Mouse (Mus musculus): ENCODE results near the gene Pold2. TPM values are rescaled to one million over a fixed set of nuclear protein-coding genes. Genes with fewer than 3 reads are reported as not detected.

The Pold2 gene
- total RNA-seq, 1 experiment from 2014 or later = 55.8 TPM

- ATAC-seq (replicated peaks in 1 of 2; ENCODE audit: insufficient read depth in 1 of 2, low FRiP score in 2 of 2, low TSS enrichment in 1 of 2, low read depth in 1 of 2, poor library complexity in 2 of 2, severe bottlenecking in 2 of 2) = no peak
These were observed 8.0 kb downstream of the Pold2 start for GRCm38 (mm10) chr11:5870069-5870468.

- ATAC-seq (replicated peaks in 1 of 2; ENCODE audit: insufficient read depth in 1 of 2, low FRiP score in 2 of 2, low TSS enrichment in 1 of 2, low read depth in 1 of 2, poor library complexity in 2 of 2, severe bottlenecking in 2 of 2) = no peak
These were observed 8.8 kb downstream of the Pold2 start for GRCm38 (mm10) chr11:5869331-5869730.

- no peak for ATAC-seq (replicated peaks in 1 of 2; ENCODE audit: insufficient read depth in 1 of 2, low FRiP score in 2 of 2, low TSS enrichment in 1 of 2, low read depth in 1 of 2, poor library complexity in 2 of 2, severe bottlenecking in 2 of 2)
These were observed 9.8 kb downstream of the Pold2 start for GRCm38 (mm10) chr11:5868324-5868723.

GRCm38 (mm10) chr11:5867196-5867595 is 10.9 kb downstream of the Pold2 start:
- no peak for ATAC-seq (replicated peaks in 1 of 2; ENCODE audit: insufficient read depth in 1 of 2, low FRiP score in 2 of 2, low TSS enrichment in 1 of 2, low read depth in 1 of 2, poor library complexity in 2 of 2, severe bottlenecking in 2 of 2)

- ATAC-seq (replicated peaks in 1 of 2; ENCODE audit: insufficient read depth in 1 of 2, low FRiP score in 2 of 2, low TSS enrichment in 1 of 2, low read depth in 1 of 2, poor library complexity in 2 of 2, severe bottlenecking in 2 of 2) = no peak
These were observed 15.5 kb downstream of the Pold2 start for GRCm38 (mm10) chr11:5862394-5863105.

- peak; percentile 18 to 57; a peak in 2 of 4 replicates for ATAC-seq (replicated peaks in 1 of 2; ENCODE audit: insufficient read depth in 1 of 2, low FRiP score in 2 of 2, low TSS enrichment in 1 of 2, low read depth in 1 of 2, poor library complexity in 2 of 2, severe bottlenecking in 2 of 2)
These were observed 16.3 kb downstream of the Pold2 start, which contains the start of gene Aebp1 for GRCm38 (mm10) chr11:5861678-5862393. Gene Aebp1, plus strand, starts transcription at chr11:5861947.

GRCm38 (mm10) chr11:5860639-5861038 is 17.5 kb downstream of the Pold2 start:
- no peak for ATAC-seq (replicated peaks in 1 of 2; ENCODE audit: insufficient read depth in 1 of 2, low FRiP score in 2 of 2, low TSS enrichment in 1 of 2, low read depth in 1 of 2, poor library complexity in 2 of 2, severe bottlenecking in 2 of 2)

- ATAC-seq (replicated peaks in 1 of 2; ENCODE audit: insufficient read depth in 1 of 2, low FRiP score in 2 of 2, low TSS enrichment in 1 of 2, low read depth in 1 of 2, poor library complexity in 2 of 2, severe bottlenecking in 2 of 2) = no peak
These were observed 18.1 kb downstream of the Pold2 start for GRCm38 (mm10) chr11:5859883-5860550.

GRCm38 (mm10) chr11:5858723-5859122 is 19.4 kb downstream of the Pold2 start:
- no peak for ATAC-seq (replicated peaks in 1 of 2; ENCODE audit: insufficient read depth in 1 of 2, low FRiP score in 2 of 2, low TSS enrichment in 1 of 2, low read depth in 1 of 2, poor library complexity in 2 of 2, severe bottlenecking in 2 of 2)

GRCm38 (mm10) chr11:5856479-5857130 is 21.5 kb downstream of the Pold2 start:
- ATAC-seq (replicated peaks in 1 of 2; ENCODE audit: insufficient read depth in 1 of 2, low FRiP score in 2 of 2, low TSS enrichment in 1 of 2, low read depth in 1 of 2, poor library complexity in 2 of 2, severe bottlenecking in 2 of 2) = no peak

- ATAC-seq (replicated peaks in 1 of 2; ENCODE audit: insufficient read depth in 1 of 2, low FRiP score in 2 of 2, low TSS enrichment in 1 of 2, low read depth in 1 of 2, poor library complexity in 2 of 2, severe bottlenecking in 2 of 2) = no peak
These were observed 22.2 kb downstream of the Pold2 start for GRCm38 (mm10) chr11:5855902-5856301.

GRCm38 (mm10) chr11:5855481-5855880 is 22.6 kb downstream of the Pold2 start:
- ATAC-seq (replicated peaks in 1 of 2; ENCODE audit: insufficient read depth in 1 of 2, low FRiP score in 2 of 2, low TSS enrichment in 1 of 2, low read depth in 1 of 2, poor library complexity in 2 of 2, severe bottlenecking in 2 of 2) = no peak

- ATAC-seq (replicated peaks in 1 of 2; ENCODE audit: insufficient read depth in 1 of 2, low FRiP score in 2 of 2, low TSS enrichment in 1 of 2, low read depth in 1 of 2, poor library complexity in 2 of 2, severe bottlenecking in 2 of 2) = no peak
These were observed 25.8 kb downstream of the Pold2 start for GRCm38 (mm10) chr11:5852314-5852713.

- no peak for ATAC-seq (replicated peaks in 1 of 2; ENCODE audit: insufficient read depth in 1 of 2, low FRiP score in 2 of 2, low TSS enrichment in 1 of 2, low read depth in 1 of 2, poor library complexity in 2 of 2, severe bottlenecking in 2 of 2)
These were observed 26.9 kb downstream of the Pold2 start for GRCm38 (mm10) chr11:5851021-5851736.

- no peak for ATAC-seq (replicated peaks in 1 of 2; ENCODE audit: insufficient read depth in 1 of 2, low FRiP score in 2 of 2, low TSS enrichment in 1 of 2, low read depth in 1 of 2, poor library complexity in 2 of 2, severe bottlenecking in 2 of 2)
These were observed 27.6 kb downstream of the Pold2 start for GRCm38 (mm10) chr11:5850452-5850851.

GRCm38 (mm10) chr11:5849316-5849715 is 28.8 kb downstream of the Pold2 start:
- no peak for ATAC-seq (replicated peaks in 1 of 2; ENCODE audit: insufficient read depth in 1 of 2, low FRiP score in 2 of 2, low TSS enrichment in 1 of 2, low read depth in 1 of 2, poor library complexity in 2 of 2, severe bottlenecking in 2 of 2)

GRCm38 (mm10) chr11:5848741-5849140 is 29.4 kb downstream of the Pold2 start:
- no peak for ATAC-seq (replicated peaks in 1 of 2; ENCODE audit: insufficient read depth in 1 of 2, low FRiP score in 2 of 2, low TSS enrichment in 1 of 2, low read depth in 1 of 2, poor library complexity in 2 of 2, severe bottlenecking in 2 of 2)
